Mouse (Mus musculus): ENCODE measurements around the gene Tnfrsf19.

The Tnfrsf19 gene

GRCm38 (mm10) chr14:61046091-61046681, at the start of gene Tnfrsf19:
Tnfrsf19 (minus strand) TSS chr14:61046490.
- peak; percentile 88 for DNase-seq

GRCm38 (mm10) chr14:61092073-61092472, 45.8 kb upstream of the Tnfrsf19 start:
- no peak for DNase-seq

- DNase-seq, result no peak
Measured at GRCm38 (mm10) chr14:61090955-61091354, 44.7 kb upstream of the Tnfrsf19 start.

GRCm38 (mm10) chr14:61088187-61088586, 41.9 kb upstream of the Tnfrsf19 start:
- no peak for DNase-seq

- DNase-seq, result peak; percentile 41
Measured at GRCm38 (mm10) chr14:61085325-61085724, 39.0 kb upstream of the Tnfrsf19 start.

- no peak for DNase-seq
Measured at GRCm38 (mm10) chr14:61069555-61069954, 23.3 kb upstream of the Tnfrsf19 start.

- DNase-seq, result peak; percentile 45
Measured at GRCm38 (mm10) chr14:61061729-61062128, 15.4 kb upstream of the Tnfrsf19 start.

- no peak for DNase-seq
Measured at GRCm38 (mm10) chr14:61059316-61059945, 13.1 kb upstream of the Tnfrsf19 start.

GRCm38 (mm10) chr14:61056962-61057361, 10.7 kb upstream of the Tnfrsf19 start:
- DNase-seq, result peak; percentile 20

- DNase-seq, result peak; percentile 80
Measured at GRCm38 (mm10) chr14:61056445-61056844, 10.2 kb upstream of the Tnfrsf19 start.

- no peak for DNase-seq
Measured at GRCm38 (mm10) chr14:61055864-61056263, 9.6 kb upstream of the Tnfrsf19 start.

- no peak for DNase-seq
Measured at GRCm38 (mm10) chr14:61052163-61052562, 5.9 kb upstream of the Tnfrsf19 start.

- no peak for DNase-seq
Measured at GRCm38 (mm10) chr14:61045446-61046090, 722 bp downstream of the Tnfrsf19 start.

GRCm38 (mm10) chr14:61044316-61044715, 2.0 kb downstream of the Tnfrsf19 start:
- DNase-seq, result no peak

- DNase-seq, result no peak
Measured at GRCm38 (mm10) chr14:61043511-61044310, 2.6 kb downstream of the Tnfrsf19 start.

- no peak for DNase-seq
Measured at GRCm38 (mm10) chr14:61042291-61042690, 4.0 kb downstream of the Tnfrsf19 start.

GRCm38 (mm10) chr14:61040236-61040635, 6.1 kb downstream of the Tnfrsf19 start:
- no peak for DNase-seq

- DNase-seq, result no peak
Measured at GRCm38 (mm10) chr14:61038082-61038472, 8.2 kb downstream of the Tnfrsf19 start.

- DNase-seq, result peak; percentile 69
Measured at GRCm38 (mm10) chr14:61037321-61038081, 8.8 kb downstream of the Tnfrsf19 start.

- DNase-seq, result no peak
Measured at GRCm38 (mm10) chr14:61030366-61030765, 15.9 kb downstream of the Tnfrsf19 start.

- no peak for DNase-seq
Measured at GRCm38 (mm10) chr14:61024006-61024405, 22.3 kb downstream of the Tnfrsf19 start.

GRCm38 (mm10) chr14:61022383-61022782, 23.9 kb downstream of the Tnfrsf19 start:
- no peak for DNase-seq

GRCm38 (mm10) chr14:61020968-61021367, 25.3 kb downstream of the Tnfrsf19 start:
- DNase-seq, result no peak
